8 mouse cellular contexts compared by ENCODE assay signal in genomic region chr5:110979861-110980346, GRCm38 (mm10).
DNase-seq lines count a peak whose midpoint lies in the region; ATAC-seq lines count a peak whose summit lies in the region.

No protein-coding gene starts in this region.

- H3K27ac ChIP-seq in forebrain, embryonic 15.5 days (replicated peaks), result peak overlapping the region; percentile 94
- peak overlapping the region; percentile 83 for H3K27ac ChIP-seq in hindbrain, embryonic 11.5 days (ENCODE audit: low read depth, low read length)

- intact Hi-C loops in left cerebral cortex, postnatal 4 days (cut with DNase I), result loop anchor here (5.0 to 10.0 kb wide), 2 partner anchors 225 to 277 kb away; no protein-coding TSS in a partner anchor

- whole genome bisulfite sequencing in forebrain, embryonic 15.5 days, result under 1% methylated on average over 14 of the region's 14 CpGs
- WGBS in hindbrain, embryonic 11.5 days, result under 1% methylated on average over 14 of the region's 14 CpGs

- no peaks in the 10 kb centered on the region for H3K27me3 ChIP-seq in forebrain, embryonic 15.5 days
- no peaks in the 10 kb centered on the region for H3K27me3 ChIP-seq in hindbrain, embryonic 11.5 days (ENCODE audit: control insufficient read depth, insufficient read depth, low read length)

- peak; percentile 39; the same call in 1 of the 2 replicates for ATAC-seq in forebrain, embryonic 15.5 days (replicated peaks)
- 0 out of 2 replicates have a peak, but pooled peaks have one; percentile 10 for ATAC-seq in hindbrain, embryonic 11.5 days (ENCODE audit: low FRiP score)

- peak overlapping the region; percentile 78 for H3K4me2 ChIP-seq in forebrain, embryonic 15.5 days (replicated peaks)
- peak overlapping the region; percentile 96 for H3K4me2 ChIP-seq in hindbrain, embryonic 11.5 days (replicated peaks; ENCODE audit: low read depth, low read length)

- no peaks in the 10 kb centered on the region for H3K9me3 ChIP-seq in forebrain, embryonic 15.5 days
- no peaks in the 10 kb centered on the region for H3K9me3 ChIP-seq in hindbrain, embryonic 11.5 days (ENCODE audit: control insufficient read depth, low read length)

- peak overlapping the region; percentile 66 for H3K4me3 ChIP-seq in forebrain, embryonic 15.5 days
- H3K4me3 ChIP-seq in hindbrain, embryonic 11.5 days (ENCODE audit: low read depth, low read length), result peak overlapping the region; percentile 68

- peak; percentile 47 to 86 for DNase-seq in adrenal gland, adult (ENCODE audit: inconsistent age in 2 of 2, low spot score in 1 of 2)
- no peak for DNase-seq in adrenal gland, postnatal 4 days (ENCODE audit: low spot score in 2 of 2)
- DNase-seq in adrenal gland, postnatal 14 days, result peak; percentile 55
- peak; percentile 66 for DNase-seq in hindbrain, embryonic 11.5 days (ENCODE audit: low spot score)
- DNase-seq in left cerebral cortex, postnatal 4 days, result peak; percentile 8
- DNase-seq in mesoderm, embryonic 11.5 days (ENCODE audit: low read depth, low spot score), result peak; percentile 69
- DNase-seq in skeletal muscle tissue, adult 2 months (ENCODE audit: low read depth, low spot score), result peak; percentile 52

- H3K36me3 ChIP-seq in forebrain, embryonic 15.5 days, result no peaks in the 10 kb centered on the region
- H3K36me3 ChIP-seq in hindbrain, embryonic 11.5 days (ENCODE audit: control insufficient read depth, insufficient read depth, low read length), result no peaks in the 10 kb centered on the region

- peaks cover 57% of the 10 kb centered on the region for H3K4me1 ChIP-seq in forebrain, embryonic 15.5 days
- H3K4me1 ChIP-seq in hindbrain, embryonic 11.5 days (replicated peaks; ENCODE audit: control insufficient read depth, insufficient read depth, low read length), result no peaks in the 10 kb centered on the region

- peak overlapping the region; percentile 92 for H3K9ac ChIP-seq in forebrain, embryonic 15.5 days (replicated peaks)
- peak overlapping the region; percentile 66 for H3K9ac ChIP-seq in hindbrain, embryonic 11.5 days (ENCODE audit: low read depth, low read length)

Comparison
In these comparisons a context has a peak if more than half of its experiments do, and no peak if none do; other contexts are left out.
1. DNase-seq: peak in adrenal gland, adult (2 of 2), adrenal gland, postnatal 14 days (single experiment), hindbrain, embryonic 11.5 days (single experiment), left cerebral cortex, postnatal 4 days (single experiment), mesoderm, embryonic 11.5 days (single experiment) and skeletal muscle tissue, adult 2 months (single experiment); none in adrenal gland, postnatal 4 days (0 of 2).